Mouse (Mus musculus) CH12.LX (cell line): ENCODE results near the gene Plaur. TPM values are rescaled to one million over a fixed set of nuclear protein-coding genes. Genes with fewer than 3 reads are reported as not detected.
A peak's percentile ranks its signal among the peaks of the same experiment; 100 is the strongest.

ENCODE experiments used
- DNase-seq: peaks from one replicate; pipeline ENCODE4 v3.0.0-alpha.2; 2013; ENCODE audit errors: extremely low read depth
- H3K27ac ChIP-seq: 2 replicates; pipeline ENCODE4 v1.5.1; 2012; ENCODE audit warnings: low read depth, mild to moderate bottlenecking, control low read depth, moderate library complexity; ENCODE audit not compliant: insufficient read depth
- H3K27me3 ChIP-seq: replicated peaks from 2 replicates; pipeline ENCODE3; 2012; ENCODE audit warnings: inconsistent platforms
- H3K36me3 ChIP-seq, 2 experiments: replicated peaks in 1 of 2; 2 replicates each; pipeline versions ENCODE3 to v1.6.1; 2012; ENCODE audit warnings: inconsistent platforms in 1 of 2, low read length in 1 of 2, mild to moderate bottlenecking in 1 of 2, mixed read lengths in 1 of 2, moderate library complexity in 1 of 2; ENCODE audit not compliant: control insufficient read depth in 1 of 2, insufficient read depth in 1 of 2
- H3K4me1 ChIP-seq, 2 experiments: 2 replicates each; pipeline ENCODE4 v1.6.1; 2012; ENCODE audit warnings: inconsistent platforms in 1 of 2, moderate library complexity in 1 of 2; ENCODE audit not compliant: insufficient read depth in 2 of 2, control insufficient read depth in 1 of 2
- H3K4me2 ChIP-seq: 2 replicates; pipeline ENCODE4 v1.6.1; 2012; ENCODE audit warnings: low read depth, mild to moderate bottlenecking, control low read depth; ENCODE audit not compliant: poor library complexity, insufficient read depth, severe bottlenecking
- H3K4me3 ChIP-seq, 3 experiments: fragments of 150-350 bp in 1 of 3; sonication (generic) in 1 of 3; replicated peaks in 1 of 3; 2 replicates each; pipeline versions ENCODE3 to v1.5.1; 2011 to 2012; ENCODE audit warnings: low read depth in 2 of 3, low read length in 2 of 3, mild to moderate bottlenecking in 2 of 3, moderate library complexity in 2 of 3, control low read depth in 1 of 3, improper control_type of control experiment in 1 of 3, inconsistent platforms in 1 of 3, mixed read lengths in 1 of 3; ENCODE audit not compliant: poor library complexity in 1 of 3
- H3K79me2 ChIP-seq: replicated peaks from 2 replicates; pipeline ENCODE4 v1.6.1; 2012; ENCODE audit warnings: mild to moderate bottlenecking, moderate library complexity; ENCODE audit not compliant: control insufficient read depth, poor library complexity, insufficient read depth, severe bottlenecking; ENCODE audit errors: extremely low read depth
- H3K9ac ChIP-seq: 2 replicates; pipeline ENCODE4 v1.6.1; 2012; ENCODE audit warnings: low read depth, mild to moderate bottlenecking, control low read depth, moderate library complexity; ENCODE audit not compliant: insufficient read depth
- H3K9me3 ChIP-seq: replicated peaks from 2 replicates; pipeline ENCODE3; 2012; ENCODE audit warnings: low read length, inconsistent platforms, mixed read lengths
- CTCF ChIP-seq, 2 experiments: IDR thresholded peaks in 1 of 2; conservative IDR thresholded peaks in 1 of 2; 2 replicates each; pipeline ENCODE4 v1.5.1; 2011 to 2012; ENCODE audit warnings: low read depth in 2 of 2, low read length in 2 of 2, improper control_type of control experiment in 1 of 2, inconsistent platforms in 1 of 2, mild to moderate bottlenecking in 1 of 2, moderate library complexity in 1 of 2
- ETS1 ChIP-seq: conservative IDR thresholded peaks from 2 replicates; pipeline ENCODE4 v1.6.1; 2012; ENCODE audit warnings: low read depth, mild to moderate bottlenecking, inconsistent platforms, low read length, improper control_type of control experiment, moderate library complexity
- MAFK ChIP-seq: IDR thresholded peaks from 2 replicates; pipeline ENCODE4 v1.6.1; 2011; ENCODE audit warnings: low read length, improper control_type of control experiment; ENCODE audit not compliant: insufficient replicate concordance
- MAZ ChIP-seq: IDR thresholded peaks from 2 replicates; pipeline ENCODE4 v1.6.1; 2012; ENCODE audit warnings: low read depth, mild to moderate bottlenecking, inconsistent platforms, low read length, improper control_type of control experiment, moderate library complexity
- MXI1 ChIP-seq: IDR thresholded peaks from 2 replicates; pipeline ENCODE4 v1.6.1; 2011; ENCODE audit warnings: mild to moderate bottlenecking, low read depth, low read length, improper control_type of control experiment
- NELFE ChIP-seq: IDR thresholded peaks from 2 replicates; pipeline ENCODE4 v1.6.1; 2011; ENCODE audit warnings: low read depth, low read length, improper control_type of control experiment
- RAD21 ChIP-seq: IDR thresholded peaks from 2 replicates; pipeline ENCODE4 v1.6.1; 2011; ENCODE audit warnings: low read depth, mild to moderate bottlenecking, low read length, improper control_type of control experiment, moderate library complexity
- SMC3 ChIP-seq: IDR thresholded peaks from 2 replicates; pipeline ENCODE4 v1.6.1; 2011; ENCODE audit warnings: low read depth, low read length, improper control_type of control experiment
- TBP ChIP-seq: conservative IDR thresholded peaks from 2 replicates; pipeline ENCODE4 v1.6.1; 2011; ENCODE audit warnings: low read depth, low read length, improper control_type of control experiment
- dilution Hi-C: fragments of 300-500 bp; cut with MboI; formaldehyde crosslinking; loops from 2 replicates; pipeline ENCODE4 v1.14.3; 2020; ENCODE audit warnings: low sequenced_read_pairs; ENCODE audit not compliant: extremely low pct_unique_long_range_greater_than_20kb, extremely low pct_ligation_motif_present
- in situ Hi-C: fragments of 300-500 bp; cut with MboI; formaldehyde crosslinking; loops from 3 replicates; pipeline ENCODE4 v1.14.3; 2019; ENCODE audit warnings: low sequenced_read_pairs, low pct_ligation_motif_present, low pct_unique_long_range_greater_than_20kb, mixed read lengths
- polyA plus RNA-seq: library from polyadenylated mRNA; unstranded; fragments of >175 nt; gene quantifications from 2 replicates; pipeline ENCODE4 v1.2.1, GENCODE M21; 2012; ENCODE audit warnings: low read depth; ENCODE audit not compliant: insufficient read length
- total RNA-seq, 2 experiments: library from RNA; depleted of rRNA; stranded (reverse); fragments of 300-350 nt in 1 of 2; fragments of >200 nt in 1 of 2; gene quantifications; 2 replicates each; pipeline ENCODE4 v1.2.3; 2012 to 2014

Plaur gene
- total and polyA plus RNA-seq, 3 experiments, result 0.13 to 0.72 (median 0.26) TPM

DNA sequence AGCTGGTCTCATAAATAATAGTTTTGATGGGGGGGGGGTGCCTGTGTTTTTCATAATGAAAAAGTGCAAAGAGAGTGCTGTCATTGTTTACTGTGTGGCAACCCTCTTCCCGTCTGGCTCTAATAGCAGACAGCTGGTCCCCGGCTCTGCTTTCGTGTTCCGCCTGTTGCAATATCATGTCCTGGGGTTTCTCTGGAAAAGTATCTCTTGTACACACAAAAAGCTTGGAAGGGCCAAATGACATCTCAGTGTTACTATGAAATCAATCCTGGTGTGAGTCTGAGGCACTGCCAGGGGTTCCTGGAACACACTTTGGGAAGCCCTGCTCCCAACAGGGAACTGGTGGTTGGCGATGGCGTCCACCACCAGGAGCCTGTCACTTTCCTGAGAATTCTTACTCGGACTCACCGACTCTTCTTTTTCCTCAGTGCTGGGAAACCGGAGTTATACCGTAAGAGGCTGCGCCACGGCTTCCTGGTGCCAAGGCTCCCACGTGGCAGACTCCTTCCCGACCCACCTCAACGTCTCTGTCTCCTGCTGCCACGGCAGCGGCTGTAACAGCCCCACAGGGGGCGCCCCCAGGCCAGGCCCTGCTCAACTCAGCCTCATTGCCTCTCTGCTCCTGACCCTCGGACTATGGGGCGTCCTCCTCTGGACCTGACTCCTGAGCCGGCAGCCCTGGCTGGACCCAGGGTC lies 12.7 kb downstream of the Plaur start:
- Histone ChIP-seq H3K36me3 (no peaks in the 10 kb centered on the region), H3K27ac (no peak overlapping the region), H3K27me3 (peaks cover 33% of the 10 kb centered on the region), H3K79me2 (no peaks in the 10 kb centered on the region)
- dilution Hi-C loops, result no loop called here
- TF ChIP-seq CTCF (conservative IDR thresholded peaks at IDR 0.05 in 1 of 2, IDR thresholded peaks at IDR 0.05 in 1 of 2; ENCODE audit: low read depth in 2 of 2, low read length in 2 of 2) (peak in 1 of 2 experiments; percentile 55; a peak in 2 of 4 replicates), SMC3 (0 out of 2 replicates have a peak, but pooled peaks have one; percentile 20), RAD21 (no peak; the same call in none of the 2 replicates), TBP (no peak), MXI1 (no peak)
- TF ChIP-seq, all 38 proteins: peak for 2
- Histone ChIP-seq H3K4me3 (no peak overlapping the region), H3K4me1 (no peaks in the 10 kb centered on the region), H3K4me2 (no peak overlapping the region), H3K9ac (no peak overlapping the region), H3K9me3 (peaks cover 26% of the 10 kb centered on the region)
- in situ Hi-C loops, result loop anchor here (10.0 kb wide), 1 partner anchor 180 kb away; no protein-coding TSS in a partner anchor
- no peak for DNase-seq

DNA sequence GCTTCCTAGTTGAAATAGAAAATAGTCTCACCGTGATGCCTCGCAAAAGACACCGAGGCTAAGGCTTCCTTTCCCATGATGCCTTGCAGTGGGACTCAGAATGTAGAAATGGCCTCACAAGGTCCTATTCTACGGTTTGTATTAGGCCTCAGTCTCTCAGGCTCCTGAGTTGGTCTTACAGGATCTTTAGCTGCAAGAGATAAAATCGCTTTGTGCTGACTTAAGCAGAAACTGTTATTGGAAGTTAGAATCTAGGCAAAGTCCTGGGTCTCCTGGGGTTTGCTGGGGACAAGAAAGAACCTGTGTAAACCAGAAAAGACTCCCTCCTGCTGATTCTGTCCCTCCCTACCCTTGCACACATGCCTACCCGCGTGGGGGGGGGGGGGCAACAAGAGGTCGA lies 14.1 kb downstream of the Plaur start:
- dilution Hi-C loops, result no loop called here

DNA sequence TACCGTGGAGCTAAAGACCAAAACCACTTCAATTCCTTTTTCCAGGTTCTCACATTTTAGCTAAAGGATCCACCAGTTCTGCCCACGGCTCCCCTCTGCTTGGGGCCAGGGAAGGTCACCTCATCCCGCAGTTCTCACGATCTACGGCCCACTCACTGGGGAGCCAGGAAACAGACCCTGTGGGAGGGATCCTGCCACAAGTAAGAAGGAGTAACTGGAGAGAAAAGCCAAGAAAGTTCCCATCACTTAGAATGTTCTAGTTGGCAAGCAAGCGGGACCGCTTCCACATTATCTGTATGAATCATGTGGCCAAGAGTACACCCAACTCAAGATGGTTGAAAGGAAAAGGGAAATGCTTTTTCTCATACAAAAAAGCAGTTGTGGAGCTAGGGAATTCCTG lies 14.6 kb downstream of the Plaur start:
- Histone ChIP-seq H3K4me3 (no peak overlapping the region), H3K4me1 (peaks cover 7 to 9% of the 10 kb centered on the region in 2 experiments), H3K27ac (no peak overlapping the region), H3K27me3 (peaks cover 48% of the 10 kb centered on the region), H3K79me2 (no peaks in the 10 kb centered on the region), H3K9me3 (peaks cover 26% of the 10 kb centered on the region), H3K9ac (no peak overlapping the region), H3K4me2 (no peak overlapping the region), H3K36me3 (no peaks in the 10 kb centered on the region)
- in situ Hi-C loops (loop anchor here (10.0 kb wide), 1 partner anchor 178 kb away; no protein-coding TSS in a partner anchor), dilution Hi-C loops (no loop called here)
- TF ChIP-seq ETS1 (no peak), CTCF (conservative IDR thresholded peaks at IDR 0.05 in 1 of 2, IDR thresholded peaks at IDR 0.05 in 1 of 2; ENCODE audit: low read depth in 2 of 2, low read length in 2 of 2) (no peak)
- no peak for DNase-seq

More for the DNA sequence above, 14.1 kb downstream of the Plaur start:
- no peak overlapping the region for H3K27ac ChIP-seq
- no peak overlapping the region for H3K4me3 ChIP-seq
- TF ChIP-seq MAZ (no peak), NELFE (no peak), MAFK (0 out of 2 replicates have a peak, but pooled peaks have one; percentile 44)
- H3K9me3 ChIP-seq, result peaks cover 23% of the 10 kb centered on the region
- no peaks in the 10 kb centered on the region for H3K36me3 ChIP-seq
- H3K4me2 ChIP-seq, result no peak overlapping the region
- in situ Hi-C loops, result loop anchor here (10.0 kb wide), 1 partner anchor 178 kb away; no protein-coding TSS in a partner anchor
- no peak for DNase-seq
- no peaks in the 10 kb centered on the region for H3K79me2 ChIP-seq
- no peak overlapping the region for H3K9ac ChIP-seq
- peaks cover 3 to 5% of the 10 kb centered on the region in 2 experiments for H3K4me1 ChIP-seq
- H3K27me3 ChIP-seq, result peaks cover 47% of the 10 kb centered on the region
